Mouse (Mus musculus) heart, embryonic 16.5 days (tissue): ENCODE measurements around the gene Cpe. TPM values are rescaled to one million over a fixed set of nuclear protein-coding genes. Genes with fewer than 3 reads are reported as not detected.

Experiments
- polyA plus RNA-seq: library from polyadenylated mRNA; unstranded; fragments of >200 nt; fragmentation: Nextera tagmentation; extraction: Ambion mirVana; gene quantifications from 2 replicates; pipeline ENCODE4 v1.2.1, GENCODE M21; 2015

The Cpe gene
- polyA plus RNA-seq, 1 experiment from 2014 or later = 274 TPM

Other genes starting within 250 kb of the Cpe start
- 31.8 and 37.0 TPM in 2 replicates for gene Msmo1, start 40.7 kb upstream of the Cpe start, polyA plus RNA-seq
- gene Klhl2, start 157.0 kb upstream of the Cpe start, polyA plus RNA-seq = 3.6 and 7.5 TPM in 2 replicates